Mouse (Mus musculus) olfactory bulb, adult 2 months (tissue): ENCODE results near the gene Lpo.

Source experiments
- CTCF ChIP-seq: fragments of 200-500 bp; IDR thresholded peaks from 2 replicates; pipeline ENCODE4 v1.5.1; 2012; ENCODE audit warnings: low read depth, mild to moderate bottlenecking, low read length, moderate library complexity; ENCODE audit not compliant: insufficient read depth
- POLR2A ChIP-seq: fragments of 200-500 bp; IDR thresholded peaks from 2 replicates; pipeline ENCODE4 v1.6.1; 2012; ENCODE audit warnings: mild to moderate bottlenecking, low read depth, low read length, moderate library complexity; ENCODE audit not compliant: insufficient read depth

DNA sequence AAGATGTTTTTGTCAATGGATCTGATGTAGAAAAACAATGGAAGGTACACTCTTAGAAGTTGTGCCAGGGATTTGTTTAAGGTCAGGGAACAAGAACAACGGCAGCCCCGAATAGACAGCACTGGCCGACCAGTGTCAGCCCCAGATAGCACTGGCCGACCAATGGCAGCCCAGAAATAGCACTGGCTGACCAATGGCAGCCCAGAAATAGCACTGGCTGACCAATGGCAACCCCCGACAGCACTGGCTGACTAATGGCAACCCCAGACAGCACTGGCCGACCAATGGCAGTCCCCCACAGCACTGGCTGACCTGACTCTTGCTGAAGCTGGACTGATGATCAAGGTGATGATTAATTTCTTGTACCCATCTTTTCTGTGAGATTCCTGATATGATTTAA, 19.8 kb upstream of the Lpo start:
- TF ChIP-seq CTCF (no peak), POLR2A (no peak)
